Mouse (Mus musculus) T-helper 1 cell (primary cell): Measurements from ENCODE around the gene Comp.

Source experiments
- in situ Hi-C: fragments of 300-600 bp; cut with MboI, MseI; formaldehyde crosslinking; loops from one replicate; pipeline ENCODE4 v1.15.1; 2025; ENCODE audit warnings: high pct_unique_total_duplicates

The Comp gene

DNA sequence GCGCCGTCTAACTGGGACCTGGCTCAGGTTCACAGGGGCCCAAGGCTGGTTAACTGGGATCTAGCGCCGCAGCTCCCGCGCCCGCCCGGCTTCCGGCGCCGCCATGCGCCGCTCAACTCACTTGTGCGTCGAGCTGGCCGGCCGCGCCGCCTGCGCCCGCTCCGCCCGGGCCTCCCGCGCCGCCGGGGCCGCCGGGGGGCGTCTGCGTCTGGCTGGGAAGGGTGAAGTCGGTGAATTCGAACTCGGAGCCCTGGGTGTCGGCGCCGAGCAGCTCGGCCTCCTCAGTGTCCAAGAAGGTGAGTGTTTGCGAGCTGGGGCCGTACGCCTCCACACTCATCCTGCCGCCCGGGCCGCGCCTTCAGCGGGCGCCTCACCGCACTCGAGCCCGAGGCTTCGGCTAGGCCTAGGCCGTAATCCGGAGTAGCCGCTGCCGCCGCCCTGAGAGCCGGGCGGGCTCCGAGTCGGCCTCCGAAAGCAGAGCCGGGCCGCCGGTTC is 20.7 kb upstream of the Comp start:
- in situ Hi-C loops: no loop called here

DNA sequence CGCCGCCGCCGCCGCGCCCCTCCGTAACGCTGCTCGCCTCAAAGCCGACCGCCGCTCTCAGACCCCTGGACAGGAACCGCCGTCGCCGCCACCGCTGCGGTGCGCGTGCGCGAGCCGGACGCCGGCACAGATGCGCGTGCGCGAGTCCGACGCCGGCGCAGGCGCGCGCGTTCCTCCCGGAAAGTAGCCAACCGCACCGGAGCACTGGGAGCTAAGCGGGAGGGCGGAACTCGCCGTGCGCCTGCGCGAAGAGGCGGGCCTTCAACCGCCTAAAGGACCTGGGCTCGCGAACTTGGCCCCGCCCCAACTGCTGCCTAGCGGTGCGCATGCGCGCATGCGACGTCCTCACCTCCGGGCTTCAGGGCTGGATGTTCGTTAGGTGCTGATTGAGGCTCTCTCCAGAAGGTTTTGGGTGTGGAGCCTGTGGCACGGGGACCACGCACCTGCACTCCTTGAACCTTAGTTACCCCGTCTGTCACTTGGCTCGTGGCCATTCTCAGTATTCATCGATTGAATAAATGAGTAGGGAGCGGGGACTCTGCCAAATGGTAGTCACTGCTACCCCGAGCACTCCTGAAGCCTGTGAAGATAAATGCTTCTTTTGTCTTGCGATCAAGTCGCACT is 20.1 kb upstream of the Comp start, which contains the start of gene Upf1:
Gene Upf1 (minus strand): TSS at position 85 of the 624 bp plus-strand sequence.
- in situ Hi-C loops: no loop called here

DNA sequence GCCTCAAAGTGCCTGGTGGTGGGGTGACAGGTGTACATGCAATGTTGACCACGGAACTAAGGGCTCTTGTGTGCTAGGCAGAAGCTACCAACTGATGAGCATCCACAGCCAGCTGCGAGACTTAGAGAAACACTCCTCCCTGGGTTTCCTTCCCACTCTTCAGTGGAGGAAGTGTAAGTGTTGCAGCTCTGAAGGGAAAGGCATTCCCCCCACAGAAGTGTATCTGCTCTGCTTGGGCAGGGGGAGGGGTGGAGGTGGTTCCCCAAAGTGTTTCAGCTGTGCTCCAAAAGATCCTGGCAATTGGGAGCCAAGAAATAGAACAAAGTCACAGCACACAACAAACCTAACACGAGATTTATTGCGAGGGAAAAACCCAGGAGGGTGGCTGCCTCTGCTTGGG is 19.4 kb upstream of the Comp start:
- in situ Hi-C loops: no loop called here

DNA sequence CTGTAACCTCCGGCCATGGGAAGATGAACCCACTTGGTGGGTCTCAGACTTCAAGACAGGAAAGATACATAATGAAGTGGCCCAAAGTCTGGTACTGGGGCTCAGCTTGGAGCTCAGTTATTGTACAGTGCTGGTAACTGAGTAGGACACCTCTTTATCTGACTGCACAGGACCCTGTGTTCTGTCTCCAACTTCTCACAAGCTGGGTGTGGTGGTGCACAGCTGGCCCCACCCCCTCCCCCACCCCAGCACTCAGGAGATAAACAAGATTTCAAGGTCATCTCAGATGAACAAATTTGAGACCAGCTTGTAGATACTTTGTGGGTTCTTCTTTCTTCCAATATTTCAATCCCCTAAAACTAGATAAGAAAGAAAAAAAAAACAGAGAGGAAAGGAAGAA is 17.2 kb upstream of the Comp start:
- in situ Hi-C loops: no loop called here

DNA sequence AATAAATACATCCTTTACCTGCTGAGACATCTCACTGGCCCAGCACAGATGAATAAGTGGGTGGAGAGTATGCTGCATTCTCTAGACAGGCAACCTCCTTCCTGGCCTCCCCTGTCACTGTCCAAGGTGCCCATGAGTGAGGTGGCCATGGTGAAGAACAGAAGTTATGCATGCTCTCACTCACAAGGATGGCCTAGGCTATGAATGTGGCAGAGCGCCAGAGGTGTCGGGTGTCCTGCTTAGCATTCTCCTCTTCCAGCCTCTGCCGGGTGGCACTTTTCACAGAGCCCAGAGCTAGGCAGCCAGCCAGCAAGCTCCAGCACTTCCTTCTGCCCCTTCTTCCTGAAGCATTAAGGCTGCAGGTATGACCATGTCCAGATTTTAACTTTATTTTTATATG is 13.9 kb upstream of the Comp start:
- in situ Hi-C loops: no loop called here

DNA sequence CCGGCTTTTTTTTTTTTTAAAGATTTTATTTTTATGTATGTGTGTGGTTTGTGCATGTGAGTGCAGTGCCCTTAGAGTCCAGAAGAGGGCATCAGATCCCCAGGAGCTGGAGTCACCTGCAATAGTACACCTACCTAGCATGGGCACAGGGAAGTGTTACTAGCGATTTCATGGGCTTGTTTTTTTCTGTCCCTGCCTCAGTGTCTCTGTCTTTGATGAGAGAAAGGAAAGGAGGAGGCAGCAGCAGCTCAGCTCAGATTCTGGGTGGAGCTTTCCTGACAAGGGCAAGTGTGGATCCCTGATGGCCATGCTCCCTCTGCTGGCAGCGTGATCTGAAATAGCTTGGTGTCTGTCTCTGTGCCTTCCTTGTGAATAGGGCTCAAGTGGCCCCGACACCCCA is 12.6 kb upstream of the Comp start:
- in situ Hi-C loops: no loop called here

DNA sequence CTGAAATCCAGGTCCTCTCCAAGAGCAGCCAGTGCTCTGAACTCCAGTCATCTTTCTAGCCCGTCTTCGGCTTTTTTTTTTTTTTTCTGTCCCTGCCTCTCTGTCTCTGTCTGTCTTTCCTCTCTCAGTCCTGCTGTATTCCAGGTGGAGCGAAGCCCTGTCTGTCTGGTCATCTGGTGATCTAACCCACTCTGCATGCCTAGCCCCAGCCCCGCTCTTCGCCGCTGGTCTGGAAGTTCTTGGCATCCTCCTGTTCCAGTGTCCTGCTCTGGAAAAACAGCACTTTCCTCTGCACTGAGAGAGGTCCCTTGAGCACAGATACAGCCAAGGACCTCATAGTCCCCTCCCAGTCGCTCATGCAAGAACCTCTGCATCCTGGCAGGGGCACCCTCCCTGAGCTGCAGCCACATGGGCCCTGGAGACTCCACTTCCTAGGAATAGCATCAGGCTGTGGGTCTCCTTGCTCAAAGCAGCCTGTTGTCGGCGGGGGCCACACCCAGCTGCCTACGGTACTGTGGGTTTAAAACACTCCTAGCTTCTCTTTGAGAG is 11.8 kb upstream of the Comp start:
- in situ Hi-C loops: no loop called here

DNA sequence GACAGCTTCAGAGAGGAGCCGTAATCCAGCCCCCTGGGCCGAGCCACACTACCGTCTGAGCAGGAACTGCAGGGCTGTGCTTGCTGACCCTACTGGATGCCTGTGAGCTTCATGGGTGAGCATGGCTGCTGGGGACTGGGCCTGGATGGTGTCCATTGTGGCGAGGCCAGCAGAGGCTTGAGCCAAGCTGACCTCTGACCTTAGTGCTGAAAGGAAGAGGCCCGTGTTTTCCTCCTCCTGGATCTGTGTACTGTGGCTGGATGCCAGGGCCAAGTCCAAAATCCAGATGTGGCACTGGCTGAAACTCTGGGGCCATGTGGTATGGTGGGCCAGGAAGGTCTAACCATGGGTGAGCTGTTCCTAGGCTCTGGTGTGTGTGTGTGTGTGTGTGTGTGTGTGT is 9.3 kb upstream of the Comp start:
- in situ Hi-C loops: no loop called here

DNA sequence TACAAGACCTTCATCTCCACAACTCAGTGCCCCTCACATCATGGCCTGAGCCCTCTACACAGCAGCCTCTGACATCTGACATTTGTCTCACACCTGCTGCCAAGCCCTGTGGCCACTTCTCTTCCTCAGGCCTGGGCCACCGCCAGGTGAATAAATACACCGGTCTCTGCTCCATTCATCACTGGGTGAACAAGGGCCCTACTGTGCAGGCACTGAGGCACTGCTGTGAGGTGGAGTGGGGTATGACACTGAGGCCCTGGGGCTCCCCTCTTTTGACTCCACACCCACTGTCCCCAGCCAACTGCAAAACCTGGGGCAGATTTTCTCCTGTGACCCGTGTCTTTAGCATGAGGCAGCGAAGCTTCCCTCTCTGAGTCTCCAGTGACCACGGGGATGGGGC is 6.8 kb upstream of the Comp start:
- in situ Hi-C loops: no loop called here

DNA sequence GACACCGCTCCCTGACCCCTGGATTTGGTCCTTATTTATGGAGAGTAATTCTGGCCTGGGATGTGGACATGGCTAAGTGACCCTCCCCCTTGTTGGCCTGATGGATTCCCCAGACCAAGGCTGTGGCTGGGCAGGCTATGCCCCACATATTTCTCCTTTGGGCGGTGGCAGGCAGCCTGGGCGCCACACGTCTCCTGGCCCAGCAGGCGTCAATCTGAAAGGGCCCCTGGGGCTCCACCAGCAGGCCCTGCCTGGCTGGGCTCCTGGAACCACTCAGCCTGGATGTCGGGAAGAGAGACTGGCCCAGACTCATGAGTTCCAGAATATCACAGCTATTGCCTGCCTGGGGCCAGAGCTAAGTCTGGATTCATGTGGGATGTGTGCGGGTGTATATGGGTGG is 2.9 kb upstream of the Comp start:
- in situ Hi-C loops: no loop called here

DNA sequence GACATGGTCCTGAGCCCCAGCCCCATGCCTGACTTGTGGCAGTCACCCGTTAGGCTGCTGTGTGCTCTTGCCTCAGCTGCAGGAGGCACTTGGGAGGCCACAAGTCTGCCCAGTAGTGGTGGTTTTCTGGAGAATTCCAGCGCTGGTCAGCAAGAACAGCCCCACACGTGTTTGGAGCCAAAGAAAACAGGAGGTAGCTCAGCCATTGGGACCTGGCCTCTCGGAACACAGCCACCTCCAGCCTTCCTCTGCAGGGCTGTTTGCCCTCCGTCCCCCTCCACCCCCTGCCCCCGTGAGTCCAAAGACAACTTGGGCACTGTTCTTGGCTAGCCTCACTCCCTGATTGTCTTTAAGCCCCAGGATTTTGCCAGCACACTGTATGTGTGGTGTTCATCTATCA is 1.4 kb upstream of the Comp start:
- in situ Hi-C loops: no loop called here

DNA sequence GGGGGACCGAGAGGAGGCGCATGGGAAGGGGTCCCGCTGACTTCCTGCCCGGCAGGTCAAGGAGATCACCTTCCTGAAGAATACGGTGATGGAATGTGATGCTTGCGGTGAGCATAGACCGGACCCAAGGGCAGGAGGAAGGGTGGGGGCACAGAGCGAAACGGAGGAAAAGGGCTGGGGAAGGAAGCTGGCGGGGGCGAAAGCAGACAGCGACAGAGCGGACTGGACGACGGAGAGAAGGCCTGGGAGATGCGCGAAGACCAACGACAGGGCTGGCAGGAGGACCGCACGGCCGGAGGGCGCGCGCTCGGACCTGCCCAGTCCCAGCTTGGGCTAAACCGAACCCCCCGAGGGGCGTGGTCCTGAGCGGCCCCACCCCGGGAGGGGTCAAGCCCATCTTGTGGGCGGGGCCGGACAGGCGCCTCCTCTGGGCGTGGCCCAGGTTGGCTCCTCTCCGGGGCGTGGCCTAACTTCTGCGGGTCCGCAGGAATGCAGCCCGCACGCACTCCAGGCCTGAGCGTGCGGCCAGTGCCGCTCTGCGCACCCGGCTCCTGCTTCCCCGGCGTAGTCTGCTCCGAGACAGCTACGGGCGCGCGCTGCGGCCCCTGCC is 1.1 kb downstream of the Comp start:
- in situ Hi-C loops: no loop called here

DNA sequence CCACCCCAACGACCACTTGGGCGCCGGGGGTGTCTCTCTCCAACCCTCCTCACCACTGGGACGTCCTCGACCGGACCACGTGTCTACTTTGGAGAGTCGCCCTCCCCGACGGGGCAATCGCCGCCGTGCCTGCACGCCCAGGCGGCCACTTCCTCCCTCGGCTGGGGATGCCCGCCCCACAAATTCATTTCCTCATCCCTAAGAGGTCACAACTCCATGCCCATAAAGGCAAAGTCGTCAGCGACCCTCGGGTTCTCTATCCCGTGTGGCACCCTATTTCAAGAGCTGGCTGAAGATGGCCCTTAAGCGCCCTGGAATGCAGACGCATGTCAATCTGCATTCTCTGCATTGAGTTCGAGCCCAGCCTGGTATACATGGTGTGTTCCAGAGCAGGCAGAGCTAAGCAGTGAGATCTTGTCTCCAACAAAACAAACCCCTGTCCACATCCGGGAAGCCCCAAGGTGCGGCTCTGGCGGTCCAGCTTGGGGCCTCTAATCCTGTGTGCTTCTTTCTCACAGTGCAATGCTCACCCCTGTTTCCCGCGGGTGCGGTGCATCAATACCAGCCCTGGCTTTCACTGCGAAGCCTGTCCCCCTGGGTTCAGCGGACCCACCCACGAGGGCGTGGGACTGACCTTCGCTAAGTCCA is 2.0 kb downstream of the Comp start:
- in situ Hi-C loops: no loop called here

DNA sequence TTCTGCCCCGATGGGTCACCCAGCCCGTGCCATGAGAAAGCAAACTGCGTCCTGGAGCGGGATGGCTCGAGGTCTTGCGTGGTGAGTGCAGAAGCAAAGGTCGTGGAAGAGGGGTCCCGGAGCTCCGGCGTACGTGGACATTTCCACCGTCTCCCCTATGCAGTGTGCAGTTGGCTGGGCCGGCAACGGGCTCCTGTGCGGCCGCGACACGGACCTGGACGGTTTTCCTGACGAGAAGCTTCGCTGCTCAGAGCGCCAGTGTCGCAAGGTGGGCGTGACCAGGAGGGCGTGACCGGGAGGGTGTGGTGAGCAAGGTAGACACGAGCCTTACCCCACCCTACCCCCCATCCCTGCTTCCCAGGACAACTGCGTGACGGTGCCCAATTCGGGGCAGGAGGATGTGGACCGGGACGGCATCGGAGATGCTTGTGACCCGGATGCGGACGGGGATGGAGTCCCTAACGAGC is 3.0 kb downstream of the Comp start:
- in situ Hi-C loops: no loop called here

DNA sequence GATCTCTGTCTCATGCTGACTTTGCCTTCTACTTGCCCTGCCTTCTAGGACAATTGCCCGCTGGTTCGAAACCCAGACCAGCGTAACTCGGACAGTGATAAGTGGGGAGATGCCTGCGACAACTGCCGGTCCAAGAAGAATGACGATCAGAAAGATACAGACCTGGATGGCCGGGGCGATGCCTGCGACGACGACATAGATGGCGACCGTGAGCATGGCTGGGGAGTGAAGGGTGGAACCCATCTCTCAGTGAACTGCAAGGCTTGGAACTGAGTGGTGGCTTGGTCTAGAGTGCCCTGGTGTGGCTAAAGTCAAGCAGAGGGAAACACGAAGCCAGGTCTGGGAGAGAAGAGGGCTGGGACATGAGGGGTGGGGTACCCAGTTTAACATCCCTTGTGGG is 3.7 kb downstream of the Comp start:
- in situ Hi-C loops: no loop called here

DNA sequence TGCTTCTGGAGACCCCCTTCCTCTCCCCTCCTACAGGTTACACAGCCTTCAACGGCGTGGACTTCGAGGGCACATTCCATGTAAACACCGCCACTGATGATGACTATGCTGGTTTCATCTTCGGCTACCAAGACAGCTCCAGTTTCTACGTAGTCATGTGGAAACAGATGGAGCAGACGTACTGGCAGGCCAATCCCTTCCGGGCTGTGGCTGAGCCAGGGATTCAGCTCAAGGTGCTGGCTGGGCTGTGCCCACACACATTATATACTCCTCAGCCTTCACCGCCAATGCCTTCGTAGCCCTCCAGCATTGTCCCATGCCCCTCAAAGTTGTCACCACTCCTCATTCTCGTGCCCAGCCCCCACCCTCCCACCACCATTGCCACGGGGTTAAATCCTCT is 6.7 kb downstream of the Comp start:
- in situ Hi-C loops: no loop called here

DNA sequence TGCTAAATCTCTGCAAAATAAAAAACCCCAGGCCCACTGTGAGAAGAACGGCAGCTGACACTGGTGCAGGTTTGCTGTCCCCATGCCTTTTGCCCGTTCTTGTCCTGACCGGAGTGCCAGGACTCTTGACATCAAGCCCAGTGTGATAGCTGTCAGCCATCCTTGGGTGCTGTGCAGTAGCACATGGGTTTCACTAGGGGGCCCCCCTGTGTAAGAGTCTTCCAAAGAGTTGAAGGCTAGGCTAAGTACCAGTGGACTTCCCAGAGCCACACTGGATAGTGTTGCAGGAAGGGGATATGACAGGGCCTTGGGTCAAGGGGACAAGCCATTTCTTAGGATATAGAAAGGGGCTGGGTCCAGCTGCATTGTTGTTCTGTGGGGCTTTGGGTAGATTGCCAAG is 9.9 kb downstream of the Comp start:
- in situ Hi-C loops: no loop called here

DNA sequence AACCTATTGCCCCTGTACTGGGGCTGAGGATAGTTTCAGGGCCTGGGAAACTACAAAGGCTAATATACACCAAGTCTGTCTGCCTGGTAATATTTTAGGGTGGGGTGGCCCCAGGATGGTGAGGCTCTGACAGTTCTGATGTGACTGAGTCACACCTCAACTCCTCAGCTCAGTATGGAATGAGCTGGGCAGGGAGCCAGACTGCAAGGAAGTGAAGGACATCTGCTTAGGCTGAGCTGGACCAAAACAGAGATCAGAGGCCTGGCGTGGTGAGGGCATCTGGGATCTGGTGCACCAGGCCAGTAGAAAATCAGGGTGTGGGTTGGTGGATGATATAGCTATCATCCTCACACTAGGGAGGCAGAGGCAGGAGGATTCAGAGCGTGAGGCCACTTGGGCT is 16.3 kb downstream of the Comp start:
- in situ Hi-C loops: no loop called here

DNA sequence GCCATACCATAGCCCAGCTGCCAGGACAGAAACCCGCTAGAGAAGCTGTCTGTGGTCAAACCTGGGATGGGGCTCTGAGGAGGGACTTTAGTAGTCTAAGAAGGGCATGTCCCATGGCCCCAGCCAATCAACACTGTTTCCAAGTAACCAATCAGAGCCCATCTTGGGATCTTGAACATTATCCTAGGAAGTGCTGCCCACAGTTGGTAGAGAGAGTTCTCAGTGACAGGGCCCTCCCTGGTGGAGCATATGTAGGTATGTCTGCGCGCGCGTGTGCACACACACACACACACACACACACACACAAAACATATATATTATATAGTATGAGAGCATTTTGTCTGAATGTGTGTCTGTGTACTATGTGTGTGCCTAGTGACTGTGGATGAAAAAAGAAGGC is 19.7 kb downstream of the Comp start:
- in situ Hi-C loops: no loop called here

DNA sequence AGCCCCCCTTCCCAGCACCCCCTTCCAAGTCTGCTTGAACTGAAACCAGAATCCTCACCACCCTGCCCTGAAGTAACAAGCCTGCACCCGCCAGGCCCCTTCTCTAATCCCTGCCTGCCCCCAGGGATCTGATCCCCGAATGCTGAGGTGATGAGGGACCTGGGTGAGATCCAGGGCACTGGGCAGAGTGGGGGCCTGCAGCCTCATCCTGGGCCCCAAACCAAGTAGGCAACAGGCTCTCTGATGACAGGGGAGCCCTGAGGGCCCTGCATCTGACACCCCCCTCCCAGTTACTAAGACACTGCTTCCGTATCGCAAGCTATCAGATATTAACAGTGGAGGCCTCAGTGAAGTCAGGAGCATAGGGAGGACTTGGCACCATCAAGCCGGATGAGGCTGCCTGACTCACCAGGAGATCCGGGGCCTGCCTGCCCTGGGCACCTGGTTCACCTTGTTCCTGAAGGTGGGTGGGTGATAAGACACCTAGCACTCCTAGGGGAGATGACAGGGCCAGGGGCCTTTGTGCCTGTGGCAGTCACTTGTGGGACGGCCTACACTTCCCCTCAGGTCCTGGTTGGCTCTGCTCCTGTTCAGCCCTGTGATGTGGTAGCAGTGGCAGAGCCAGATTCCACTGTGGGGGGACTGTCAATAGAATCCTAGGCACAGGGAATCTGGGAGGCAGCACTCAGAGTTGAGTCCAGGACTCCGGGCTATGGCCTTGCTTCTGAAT is 21.1 kb downstream of the Comp start:
- in situ Hi-C loops: no loop called here

DNA sequence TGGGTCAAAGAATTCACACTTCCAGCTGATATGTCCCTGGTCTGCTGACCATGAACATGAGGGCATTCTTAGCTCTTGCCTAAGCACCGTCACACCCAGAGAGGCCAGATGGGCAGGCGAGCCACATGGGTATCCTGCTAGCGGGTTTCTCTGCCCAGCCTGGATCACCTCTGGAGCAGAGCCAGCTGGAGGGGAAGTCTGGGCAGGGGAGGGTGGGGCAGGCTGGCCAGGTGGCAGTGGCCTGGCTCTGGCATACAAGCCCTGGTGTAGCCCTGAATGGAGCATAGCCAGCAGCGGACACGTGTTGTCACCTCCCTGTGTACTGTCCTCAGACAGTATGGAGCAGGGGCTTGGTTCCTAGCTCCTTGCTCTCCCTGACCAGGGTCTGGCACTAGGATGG is 22.3 kb downstream of the Comp start:
- in situ Hi-C loops: no loop called here

DNA sequence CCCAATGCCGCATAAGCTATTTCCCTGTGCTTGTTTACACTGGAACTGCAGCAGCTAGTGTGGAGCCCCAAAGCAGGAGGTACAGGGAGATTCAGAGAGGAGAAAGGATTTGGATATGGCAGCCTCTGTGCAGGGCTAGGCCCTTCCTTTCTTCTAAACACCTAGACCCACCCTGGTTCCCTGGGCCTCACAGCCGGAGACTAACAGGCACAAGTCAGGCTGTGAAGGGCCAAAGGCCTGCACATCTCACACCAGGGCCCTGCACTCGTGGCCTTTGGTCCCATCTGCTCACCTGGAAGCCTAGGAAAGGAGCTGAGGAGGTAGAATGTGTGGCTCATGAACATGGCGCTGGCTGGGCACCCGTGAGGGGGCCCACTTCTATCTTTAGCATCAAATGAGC is 22.8 kb downstream of the Comp start:
- in situ Hi-C loops: no loop called here
